Mouse (Mus musculus): Measurements from ENCODE around the gene Zfp276. TPM values are rescaled to one million over a fixed set of nuclear protein-coding genes. Genes with fewer than 3 reads are reported as not detected.
A peak's percentile ranks its signal among the peaks of the same experiment; 100 is the strongest.

The Zfp276 gene
- polyA plus RNA-seq, 1 experiment from 2014 or later: 7.8 TPM

DNA sequence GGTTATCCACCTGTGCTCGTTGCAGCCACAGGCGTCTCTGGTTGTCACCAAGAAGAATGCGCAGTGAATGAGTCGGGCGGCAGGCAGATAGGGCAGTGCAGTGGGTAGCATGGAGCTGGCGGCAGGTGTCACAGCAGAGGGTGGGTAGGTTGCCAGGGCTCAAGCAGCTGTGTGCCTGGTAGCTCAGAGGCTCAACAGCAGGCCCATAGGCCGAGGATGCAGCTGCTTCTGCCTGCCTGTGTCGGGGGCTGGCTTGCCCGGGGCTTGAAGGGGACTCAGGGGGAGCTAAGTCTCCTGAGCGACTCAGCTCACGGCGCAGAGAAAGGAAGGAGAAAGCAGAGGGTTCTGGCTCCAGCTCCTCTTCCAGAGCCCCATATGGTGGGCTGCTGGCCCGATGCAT, 20.7 kb upstream of the Zfp276 start:
- H3K4me3 ChIP-seq (ENCODE audit: low read depth, low read length): no peak overlapping the region
- WGBS: 63% methylated on average over 13 of the region's 13 CpGs
- H3K9me3 ChIP-seq (ENCODE audit: control insufficient read depth, low read length): no peaks in the 10 kb centered on the region
- H3K27me3 ChIP-seq (ENCODE audit: control insufficient read depth, insufficient read depth, low read length): no peaks in the 10 kb centered on the region
- H3K4me1 ChIP-seq (replicated peaks; ENCODE audit: control insufficient read depth, insufficient read depth): peaks cover 6% of the 10 kb centered on the region
- no peak overlapping the region for H3K9ac ChIP-seq (ENCODE audit: low read length)
- H3K27ac ChIP-seq (replicated peaks): no peak overlapping the region
- DNase-seq (ENCODE audit: low spot score) (no peak), ATAC-seq (ENCODE audit: low FRiP score, low TSS enrichment) (no peak)
- no peaks in the 10 kb centered on the region for H3K36me3 ChIP-seq (ENCODE audit: control insufficient read depth, insufficient read depth, low read length)
- H3K4me2 ChIP-seq (replicated peaks; ENCODE audit: low read depth): no peak overlapping the region
- TF ChIP-seq CTCF (IDR thresholded peaks at IDR 0.05; ENCODE audit: low read depth) (no peak), EP300 (optimal IDR thresholded peaks at IDR 0.05) (no peak)

DNA sequence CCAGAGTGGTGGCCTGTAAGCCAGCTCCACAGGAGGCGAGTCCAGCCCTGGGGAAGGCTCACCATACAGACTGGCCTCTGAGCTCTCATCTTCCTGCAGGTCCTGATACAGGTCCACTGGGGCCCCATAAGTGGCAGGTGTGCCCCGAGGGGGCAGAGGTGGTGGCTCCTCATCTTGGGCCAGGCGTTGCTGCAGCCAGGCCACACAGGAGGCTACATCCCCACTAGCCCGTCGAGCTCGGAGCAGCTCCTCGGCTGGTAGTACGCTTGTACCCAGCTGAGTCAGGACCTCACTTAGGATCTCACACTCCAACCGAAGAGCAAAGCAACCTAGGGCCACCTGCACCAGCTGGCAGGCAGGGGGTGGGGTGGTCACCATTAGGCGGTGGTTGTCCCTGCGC, 20.2 kb upstream of the Zfp276 start:
- no peak overlapping the region for H3K4me2 ChIP-seq (replicated peaks; ENCODE audit: low read depth)
- H3K27ac ChIP-seq (replicated peaks): no peak overlapping the region
- peaks cover 6% of the 10 kb centered on the region for H3K4me1 ChIP-seq (replicated peaks; ENCODE audit: control insufficient read depth, insufficient read depth)
- DNase-seq (ENCODE audit: low spot score) (no peak), ATAC-seq (ENCODE audit: low FRiP score, low TSS enrichment) (no peak)
- H3K9me3 ChIP-seq (ENCODE audit: control insufficient read depth, low read length): no peaks in the 10 kb centered on the region
- no peak overlapping the region for H3K4me3 ChIP-seq (ENCODE audit: low read depth, low read length)
- no peaks in the 10 kb centered on the region for H3K36me3 ChIP-seq (ENCODE audit: control insufficient read depth, insufficient read depth, low read length)
- no peak for TF ChIP-seq CTCF (IDR thresholded peaks at IDR 0.05; ENCODE audit: low read depth)
- no peak for TF ChIP-seq EP300 (optimal IDR thresholded peaks at IDR 0.05)
- WGBS: 79% methylated on average over 11 of the region's 11 CpGs
- no peak overlapping the region for H3K9ac ChIP-seq (ENCODE audit: low read length)
- H3K27me3 ChIP-seq (ENCODE audit: control insufficient read depth, insufficient read depth, low read length): no peaks in the 10 kb centered on the region

DNA sequence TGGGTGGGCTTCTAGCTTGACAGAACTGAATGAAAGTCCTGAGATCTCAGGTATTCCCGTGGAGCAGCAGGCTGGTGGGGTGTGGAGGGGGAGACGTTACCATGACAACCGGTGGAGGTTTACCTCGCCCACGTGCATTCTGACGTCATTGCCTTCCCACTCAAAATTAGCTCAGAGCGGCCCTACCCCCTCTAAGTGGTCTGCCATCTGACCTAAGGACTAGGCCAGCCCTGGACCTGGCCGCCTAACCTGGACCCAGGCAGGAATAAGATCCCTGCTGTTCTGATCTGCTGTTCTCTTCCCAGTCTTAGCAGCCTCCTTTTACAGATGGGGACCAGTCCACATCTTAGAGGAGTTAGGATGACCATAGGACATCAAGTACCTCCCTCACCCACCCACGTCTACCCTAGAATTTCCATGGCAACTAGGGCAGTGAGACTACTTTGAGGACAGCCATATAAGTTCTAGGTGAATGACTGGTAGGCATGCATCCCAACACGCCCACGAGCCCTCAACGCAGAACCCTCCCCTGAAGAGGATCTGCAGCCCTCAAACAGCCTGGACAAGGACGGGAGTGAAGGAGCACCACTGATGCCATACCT, 19.0 kb upstream of the Zfp276 start:
- no peak for TF ChIP-seq EP300 (optimal IDR thresholded peaks at IDR 0.05)
- TF ChIP-seq CTCF (IDR thresholded peaks at IDR 0.05; ENCODE audit: low read depth): no peak
- Histone ChIP-seq H3K9me3 (ENCODE audit: control insufficient read depth, low read length) (no peaks in the 10 kb centered on the region), H3K4me1 (replicated peaks; ENCODE audit: control insufficient read depth, insufficient read depth) (peaks cover 6% of the 10 kb centered on the region), H3K27ac (replicated peaks) (no peak overlapping the region), H3K9ac (ENCODE audit: low read length) (peak overlapping the region; percentile 68), H3K36me3 (ENCODE audit: control insufficient read depth, insufficient read depth, low read length) (no peaks in the 10 kb centered on the region), H3K4me2 (replicated peaks; ENCODE audit: low read depth) (peak overlapping the region; percentile 96), H3K4me3 (ENCODE audit: low read depth, low read length) (peak overlapping the region; percentile 68), H3K27me3 (ENCODE audit: control insufficient read depth, insufficient read depth, low read length) (no peaks in the 10 kb centered on the region)
- no peak for ATAC-seq (ENCODE audit: low FRiP score, low TSS enrichment)
- no peak for DNase-seq (ENCODE audit: low spot score)
- WGBS: 26% methylated on average over 13 of the region's 13 CpGs

DNA sequence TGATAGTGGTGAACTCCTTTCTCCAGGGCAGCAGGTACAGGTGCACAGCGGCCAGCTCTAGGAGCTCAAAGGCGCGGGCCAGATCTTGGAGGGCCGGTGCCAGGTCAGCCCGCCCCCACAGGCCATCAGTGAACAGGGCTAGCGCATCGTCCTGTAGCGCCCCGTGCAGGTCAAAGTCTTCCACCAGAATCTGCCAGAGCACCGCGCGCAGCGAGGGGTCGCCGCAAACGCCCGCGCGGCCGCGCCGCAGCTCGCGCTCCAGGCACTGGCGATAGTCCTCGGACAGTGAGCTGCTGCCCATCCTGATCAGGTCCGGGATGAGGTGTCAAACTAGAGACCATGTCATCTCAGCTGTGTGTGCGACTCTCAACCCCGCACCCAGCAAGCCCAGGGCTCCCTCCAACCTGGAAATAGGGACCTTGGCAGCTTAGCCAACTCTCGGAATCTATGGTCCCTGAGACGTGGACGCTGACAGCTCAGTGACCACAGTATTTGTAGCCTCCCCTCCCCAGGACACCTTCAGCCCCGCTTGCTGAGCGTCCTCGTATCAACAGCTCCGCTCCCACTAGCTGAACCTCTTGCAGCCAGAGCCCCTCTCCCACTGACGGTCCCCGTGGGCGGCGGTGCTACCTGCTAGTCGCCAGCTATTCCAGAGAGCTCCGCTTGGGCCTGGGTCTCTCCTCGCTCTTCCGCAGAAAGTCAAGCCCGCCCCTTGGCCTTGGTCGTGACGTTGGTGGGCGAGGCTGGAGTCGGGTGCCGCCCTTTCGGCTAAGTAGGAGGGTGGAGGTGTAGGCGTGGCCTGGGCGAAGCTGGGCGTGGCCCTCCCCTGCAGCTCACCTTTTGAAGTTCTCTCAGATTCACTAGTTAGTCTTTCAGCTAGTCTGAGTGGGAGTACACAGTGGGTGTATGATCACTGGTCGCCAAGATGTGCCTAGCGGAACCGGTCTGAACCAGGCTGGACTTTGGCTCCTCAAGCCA, 18.2 kb upstream of the Zfp276 start, which contains the start of gene Spata2l:
Gene Spata2l (minus strand): TSS at position 714 of the 978 bp plus-strand sequence.
- Histone ChIP-seq H3K36me3 (ENCODE audit: control insufficient read depth, insufficient read depth, low read length) (no peaks in the 10 kb centered on the region), H3K4me3 (ENCODE audit: low read depth, low read length) (peak within 1 kb of the TSS; percentile 68), H3K27ac (replicated peaks) (0 out of 2 replicates have a peak within 1 kb of the TSS, but pooled peaks have one; percentile 8), H3K27me3 (ENCODE audit: control insufficient read depth, insufficient read depth, low read length) (no peaks in the 10 kb centered on the region), H3K4me2 (replicated peaks; ENCODE audit: low read depth) (peak within 1 kb of the TSS; percentile 96), H3K9me3 (ENCODE audit: control insufficient read depth, low read length) (no peaks in the 10 kb centered on the region), H3K4me1 (replicated peaks; ENCODE audit: control insufficient read depth, insufficient read depth) (peaks cover 6% of the 10 kb centered on the region), H3K9ac (ENCODE audit: low read length) (peak within 1 kb of the TSS; percentile 68)
- peak; percentile 89 for ATAC-seq (ENCODE audit: low FRiP score, low TSS enrichment)
- TF ChIP-seq EP300 (optimal IDR thresholded peaks at IDR 0.05) (no peak), CTCF (IDR thresholded peaks at IDR 0.05; ENCODE audit: low read depth) (peak; percentile 59)
- WGBS: 1% methylated on average over 56 of the region's 57 CpGs
- DNase-seq (ENCODE audit: low spot score): peak; percentile 92

GRCm38 (mm10) chr8:123239398-123239797, 14.6 kb upstream of the Zfp276 start:
- Histone ChIP-seq H3K36me3 (ENCODE audit: control insufficient read depth, insufficient read depth, low read length) (peaks cover 7% of the 10 kb centered on the region), H3K27me3 (ENCODE audit: control insufficient read depth, insufficient read depth, low read length) (no peaks in the 10 kb centered on the region), H3K4me1 (replicated peaks; ENCODE audit: control insufficient read depth, insufficient read depth) (peaks cover 6% of the 10 kb centered on the region), H3K9ac (ENCODE audit: low read length) (no peak overlapping the region), H3K4me2 (replicated peaks; ENCODE audit: low read depth) (no peak overlapping the region), H3K27ac (replicated peaks) (no peak overlapping the region), H3K9me3 (ENCODE audit: control insufficient read depth, low read length) (no peaks in the 10 kb centered on the region), H3K4me3 (ENCODE audit: low read depth, low read length) (no peak overlapping the region)
- ATAC-seq (ENCODE audit: low FRiP score, low TSS enrichment) (no peak), DNase-seq (ENCODE audit: low spot score) (no peak)
- TF ChIP-seq CTCF (IDR thresholded peaks at IDR 0.05; ENCODE audit: low read depth) (no peak), EP300 (optimal IDR thresholded peaks at IDR 0.05) (no peak)
- 87% methylated on average over 10 of the region's 10 CpGs for WGBS
